Mouse (Mus musculus): Measurements from ENCODE around the gene Hmces.
A peak's percentile ranks its signal among the peaks of the same experiment; 100 is the strongest.

Gene Hmces

DNA sequence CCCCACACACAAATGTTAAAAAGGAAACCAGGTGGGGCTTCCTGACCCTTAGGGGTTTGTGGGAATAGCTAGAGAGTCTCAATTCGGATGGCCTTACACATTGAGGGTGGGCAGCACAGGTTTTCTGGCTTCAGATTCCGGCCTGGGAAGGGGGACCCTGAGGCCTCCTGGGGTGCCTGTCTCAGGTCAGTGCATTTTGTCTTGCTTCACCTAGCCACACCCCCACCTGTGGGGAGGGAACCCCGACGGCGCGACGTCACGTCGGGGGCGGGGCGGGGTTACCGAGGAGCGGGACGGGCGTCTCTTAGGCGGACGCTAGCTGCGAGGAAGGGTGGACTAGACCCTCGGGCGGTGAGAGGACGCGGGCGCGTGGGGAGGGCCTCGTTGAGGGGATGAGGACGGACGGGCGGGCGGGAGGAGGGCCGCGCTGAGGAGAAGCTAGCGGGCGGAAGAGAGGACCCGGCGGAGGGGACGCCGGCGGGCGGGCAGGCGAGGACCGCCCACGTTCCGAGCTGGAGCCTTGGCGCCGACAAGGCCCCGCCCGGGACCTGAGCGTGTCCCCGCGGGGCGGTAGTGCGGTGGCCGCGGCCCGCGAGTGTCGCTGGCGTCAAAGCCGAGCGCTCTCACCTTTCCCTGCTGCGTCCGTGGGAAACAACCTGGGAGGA lies at the start of gene Hmces:
TSS of gene Hmces (plus strand) at position 275 of the 665 bp plus-strand sequence.
- peak; percentile 61 for DNase-seq (ENCODE audit: low read depth)

DNA sequence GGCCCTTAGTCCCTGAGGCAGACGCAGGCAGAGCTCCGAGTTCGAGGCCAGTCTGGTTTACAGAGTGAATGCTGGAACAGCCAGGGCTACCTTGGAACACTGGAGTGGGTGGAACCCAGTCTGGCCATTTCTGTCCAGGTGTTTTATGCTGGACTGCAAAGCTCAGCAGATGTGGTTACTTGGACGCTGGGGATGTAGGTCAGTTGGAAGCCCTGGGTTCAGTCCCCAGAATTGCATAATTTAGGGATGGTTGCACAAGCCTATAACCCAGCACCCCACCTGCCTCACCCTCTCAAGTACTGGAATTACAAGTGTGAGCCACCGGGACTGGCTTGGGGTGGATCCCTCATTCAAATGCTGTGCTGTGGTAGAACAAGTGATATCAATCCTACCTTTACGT lies 47.5 kb upstream of the Hmces start:
- DNase-seq (ENCODE audit: low read depth) = no peak

DNA sequence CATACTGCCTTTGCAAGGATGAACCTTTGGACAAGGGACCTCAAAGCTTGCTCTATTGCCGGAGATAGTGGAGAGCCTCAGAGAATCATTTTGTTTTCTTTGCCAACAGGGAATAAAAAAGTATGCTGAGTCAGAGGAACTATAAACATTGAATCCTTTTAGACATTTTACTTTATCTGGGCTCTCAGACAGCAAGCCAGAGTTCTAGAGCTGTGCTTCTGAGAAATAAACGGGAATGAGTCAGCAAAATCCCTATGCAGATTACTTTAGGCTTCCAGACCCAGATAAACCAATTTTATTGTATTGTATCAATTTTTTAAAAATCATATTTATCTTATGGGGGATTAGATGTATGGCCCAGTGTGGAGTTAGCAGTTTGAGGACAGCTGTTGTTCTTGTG lies 46.5 kb upstream of the Hmces start:
- DNase-seq (ENCODE audit: low read depth) = peak; percentile 33

GRCm38 (mm10) chr6:87868871-87869506 lies 44.7 kb upstream of the Hmces start:
- peak; percentile 94 for DNase-seq (ENCODE audit: low read depth)

DNA sequence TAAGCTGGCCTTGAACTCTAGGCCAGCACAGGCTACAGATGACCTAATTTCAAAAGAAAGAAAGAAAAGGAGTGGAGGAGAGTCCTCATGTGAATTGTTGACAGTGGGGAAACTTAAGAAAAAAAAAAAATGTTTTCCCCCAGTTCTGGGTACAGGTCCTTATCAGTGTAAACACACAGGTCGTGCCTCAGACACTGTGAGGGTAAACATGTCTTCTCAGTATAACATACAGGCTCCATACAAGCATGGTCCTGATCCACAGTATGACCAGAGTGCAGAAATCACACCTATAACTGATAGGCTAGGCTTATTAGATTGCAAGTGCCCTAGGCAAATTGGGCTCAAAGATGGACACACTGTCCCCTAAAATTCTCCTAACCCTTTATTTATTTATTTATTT lies 43.3 kb upstream of the Hmces start:
- no peak for DNase-seq (ENCODE audit: low read depth)

DNA sequence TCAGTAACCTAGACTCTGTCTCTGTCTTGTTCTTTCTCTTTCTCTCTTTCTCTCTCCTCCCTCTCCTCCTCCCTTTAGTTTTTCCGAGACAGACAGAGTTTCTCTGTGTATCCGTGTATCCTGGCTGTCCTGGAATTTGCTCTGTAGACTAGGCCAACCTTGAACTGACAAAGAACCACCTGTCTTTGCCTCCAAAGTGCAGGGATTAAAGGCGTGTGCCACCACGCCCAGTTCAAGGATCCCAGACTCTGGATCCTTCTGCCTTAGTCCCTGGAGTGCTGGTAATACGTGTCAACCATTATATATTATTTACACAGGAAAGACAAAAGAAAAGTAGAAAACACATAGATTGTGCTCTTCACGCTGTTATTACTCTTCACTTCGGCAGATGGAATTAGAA lies 42.5 kb upstream of the Hmces start:
- DNase-seq (ENCODE audit: low read depth) = no peak

DNA sequence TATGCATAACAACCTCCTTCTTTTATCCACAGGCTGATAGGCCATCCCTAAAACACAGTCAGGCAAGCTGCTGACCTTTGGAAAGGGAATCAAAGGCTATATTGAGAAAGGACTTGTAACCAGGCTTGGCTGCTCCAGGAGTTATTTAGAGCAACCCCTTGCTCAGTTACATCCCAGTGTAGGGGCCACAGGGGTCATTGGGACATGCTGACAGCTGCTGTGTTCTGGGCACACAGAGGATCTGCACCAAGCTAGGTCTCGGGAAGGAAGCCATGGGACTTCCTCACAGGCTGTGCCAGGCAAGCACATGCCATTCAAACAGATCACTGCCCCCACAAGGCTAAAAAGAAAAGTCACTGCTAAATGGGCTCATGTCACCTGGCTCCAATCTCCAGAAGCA lies 40.6 kb upstream of the Hmces start:
- peak; percentile 39 for DNase-seq (ENCODE audit: low read depth)

DNA sequence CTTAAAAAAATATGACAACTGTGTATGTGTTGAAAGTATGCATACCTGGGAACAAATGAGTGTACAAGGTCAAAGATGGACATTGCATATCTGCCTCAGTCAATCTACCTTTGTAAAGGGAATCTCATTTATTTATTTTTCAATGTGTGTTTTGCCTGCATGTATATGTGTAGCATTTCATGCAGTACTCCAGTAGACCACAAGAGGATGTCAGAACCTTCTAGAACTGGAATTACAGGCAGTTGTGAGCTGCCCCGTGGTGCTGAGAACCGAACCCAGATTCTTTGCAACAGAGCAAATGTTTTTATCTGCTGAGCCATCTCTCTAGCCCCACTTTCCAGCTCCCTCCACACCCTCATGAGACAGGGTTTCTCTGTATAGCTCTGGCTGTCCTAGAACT lies 39.8 kb upstream of the Hmces start:
- no peak for DNase-seq (ENCODE audit: low read depth)

GRCm38 (mm10) chr6:87875083-87875482 lies 38.7 kb upstream of the Hmces start:
- DNase-seq (ENCODE audit: low read depth) = peak; percentile 86

DNA sequence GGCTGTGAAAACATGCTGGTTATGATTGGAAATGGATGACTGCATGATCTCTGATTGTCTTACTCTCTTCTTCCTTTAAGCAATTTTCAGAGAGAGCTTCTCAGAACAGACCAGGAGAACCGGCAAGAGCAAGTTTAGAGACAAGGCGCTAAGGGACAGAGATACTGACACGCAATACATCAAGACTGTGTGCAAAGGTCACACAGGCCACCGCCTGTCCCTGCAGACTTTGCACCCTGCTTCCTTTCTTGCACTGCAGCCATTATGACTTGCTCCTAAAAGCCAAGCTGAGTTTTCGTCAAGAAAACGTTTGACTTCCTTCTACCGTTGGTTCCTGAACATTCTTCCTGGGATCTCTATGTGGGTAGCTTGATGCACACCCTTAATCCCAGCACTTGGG lies 38.2 kb upstream of the Hmces start:
- DNase-seq (ENCODE audit: low read depth) = no peak

DNA sequence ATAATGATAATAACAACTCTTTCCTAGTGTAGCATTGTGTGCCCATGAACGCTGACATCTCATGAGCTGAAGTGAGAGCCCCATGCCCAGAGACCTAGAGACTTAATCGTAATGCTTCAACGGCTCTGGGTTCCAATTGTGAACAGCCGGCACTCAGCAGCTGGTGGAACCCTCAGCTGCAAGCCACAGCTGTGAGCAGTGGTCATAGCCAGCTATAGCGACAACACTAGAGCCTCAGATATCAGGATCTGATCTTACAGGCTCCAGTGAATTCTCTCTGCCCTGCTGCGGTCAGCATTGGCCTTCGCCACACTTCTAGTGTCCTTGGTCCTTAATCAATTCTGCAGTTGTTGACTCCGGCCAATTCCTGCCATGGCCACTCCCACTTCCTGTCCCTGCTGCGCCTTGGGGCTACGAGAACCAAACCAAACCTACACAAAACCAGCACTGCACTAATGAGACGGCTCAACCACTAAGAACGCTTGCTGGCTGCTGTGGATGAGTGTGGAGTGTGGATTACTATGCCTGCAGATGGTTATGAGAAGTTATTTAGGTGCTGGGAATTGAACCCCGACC lies 37.6 kb upstream of the Hmces start:
- peak; percentile 96 for DNase-seq (ENCODE audit: low read depth)

GRCm38 (mm10) chr6:87879010-87879409 lies 34.7 kb upstream of the Hmces start:
- peak; percentile 85 for DNase-seq (ENCODE audit: low read depth)

DNA sequence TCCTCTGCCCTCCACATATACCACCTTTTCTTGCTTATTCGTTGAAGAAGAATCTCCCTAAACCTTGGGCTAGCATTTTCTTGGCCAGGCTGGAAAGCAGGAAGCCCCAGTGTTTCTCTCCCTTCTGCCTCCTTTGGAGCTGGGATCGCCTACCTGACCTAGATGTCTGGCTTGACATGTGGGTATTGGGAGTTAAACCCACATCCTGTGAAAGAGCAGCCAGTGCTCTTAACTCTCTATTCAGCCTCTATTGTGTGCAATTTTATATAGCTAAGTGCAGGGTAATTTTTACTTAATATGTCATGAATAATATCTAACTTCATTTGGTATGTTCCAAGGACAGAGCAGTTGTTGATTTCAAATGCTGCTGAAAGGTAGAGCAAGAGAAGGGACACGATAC lies 34.1 kb upstream of the Hmces start:
- peak; percentile 53 for DNase-seq (ENCODE audit: low read depth)

DNA sequence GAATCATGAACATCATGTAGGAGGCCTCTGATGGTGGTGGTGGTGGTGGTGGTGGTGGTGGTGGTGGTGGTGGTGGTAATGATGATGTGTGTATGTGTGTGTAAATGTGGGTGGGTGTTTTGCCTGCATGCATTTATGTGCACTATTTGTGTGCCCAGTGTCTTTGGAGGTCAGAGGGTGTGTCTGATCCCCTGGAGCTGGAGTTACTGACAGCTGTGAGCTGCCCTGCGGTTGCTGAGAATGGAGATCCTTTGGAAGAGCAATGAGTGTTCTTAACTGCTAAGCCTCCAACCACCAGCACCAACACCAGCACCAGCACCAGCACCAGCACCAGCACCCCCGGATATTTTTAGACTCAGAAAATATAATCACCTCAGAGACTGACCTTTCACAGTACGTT lies 31.5 kb upstream of the Hmces start:
- no peak for DNase-seq (ENCODE audit: low read depth)

- DNase-seq (ENCODE audit: low read depth) = peak; percentile 87
These were observed 30.9 kb upstream of the Hmces start for GRCm38 (mm10) chr6:87882816-87883215.

- peak; percentile 23 for DNase-seq (ENCODE audit: low read depth)
These were observed 27.0 kb upstream of the Hmces start for GRCm38 (mm10) chr6:87886721-87887120.

- DNase-seq (ENCODE audit: low read depth) = peak; percentile 99
These were observed 26.0 kb upstream of the Hmces start, which contains the start of gene Copg1 for GRCm38 (mm10) chr6:87887594-87888233. Copg1 (plus strand) TSS chr6:87887814.

DNA sequence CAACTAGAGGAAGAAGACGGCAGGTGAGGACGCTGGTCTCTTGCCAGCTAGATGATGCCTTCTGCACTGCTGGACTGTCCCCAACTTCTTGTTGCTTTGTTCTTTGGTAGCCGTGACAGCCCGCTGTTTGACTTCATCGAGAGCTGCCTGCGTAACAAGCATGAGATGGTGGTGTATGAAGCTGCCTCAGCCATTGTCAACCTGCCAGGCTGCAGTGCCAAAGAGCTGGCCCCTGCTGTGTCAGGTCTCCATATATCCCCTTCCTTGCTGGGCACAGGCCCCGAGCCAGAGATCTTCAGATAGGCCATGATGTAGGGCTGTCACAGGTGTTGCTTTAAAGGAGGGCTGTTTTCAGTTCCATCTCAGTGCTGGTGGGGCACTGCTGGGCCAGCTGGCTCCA lies 19.8 kb upstream of the Hmces start:
- DNase-seq (ENCODE audit: low read depth) = no peak

GRCm38 (mm10) chr6:87898028-87898427 lies 15.7 kb upstream of the Hmces start:
- DNase-seq (ENCODE audit: low read depth) = peak; percentile 15

DNA sequence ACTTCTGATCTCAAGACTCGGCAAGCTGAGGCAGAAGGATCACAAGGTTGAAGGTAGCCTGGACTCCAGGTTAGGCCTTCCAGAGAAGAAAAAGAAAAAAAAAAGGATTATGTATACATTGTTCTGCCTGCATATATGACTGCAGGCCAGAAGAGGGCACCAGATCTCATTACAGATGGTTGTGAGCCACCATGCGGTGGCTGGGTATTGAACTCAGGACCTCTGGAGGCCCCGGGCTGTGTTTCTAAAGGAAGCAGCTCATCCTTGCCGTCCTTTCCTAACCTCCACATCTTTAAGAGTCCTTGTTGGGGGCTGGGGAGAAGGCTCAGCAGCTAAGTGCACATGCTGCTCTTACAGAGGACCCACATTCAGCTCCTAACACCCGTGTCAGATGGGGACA lies 7.1 kb upstream of the Hmces start:
- peak; percentile 41 for DNase-seq (ENCODE audit: low read depth)

- DNase-seq (ENCODE audit: low read depth) = no peak
These were observed 4.6 kb upstream of the Hmces start for GRCm38 (mm10) chr6:87909181-87909580.

GRCm38 (mm10) chr6:87911559-87911958 lies 2.2 kb upstream of the Hmces start:
- DNase-seq (ENCODE audit: low read depth) = no peak
